Mouse (Mus musculus): ENCODE data around the gene Prr7. TPM values are rescaled to one million over a fixed set of nuclear protein-coding genes. Genes with fewer than 3 reads are reported as not detected.

Prr7 gene
- polyA plus RNA-seq, 1 experiment from 2014 or later, result 5.6 TPM

GRCm38 (mm10) chr13:55446483-55447105 is 17.5 kb upstream of the Prr7 start:
- Histone ChIP-seq H3K9me3 (replicated peaks; ENCODE audit: control insufficient read depth, low read length, poor library complexity, severe bottlenecking) (no peaks in the 10 kb centered on the region), H3K4me3 (ENCODE audit: low read depth, low read length) (no peak overlapping the region), H3K4me2 (ENCODE audit: low read length) (peak overlapping the region; percentile 90), H3K27me3 (ENCODE audit: control insufficient read depth, insufficient read depth, low read depth, low read length) (no peaks in the 10 kb centered on the region), H3K9ac (ENCODE audit: low read depth, low read length) (peak overlapping the region; percentile 93; the same call in 1 of the 2 replicates), H3K36me3 (ENCODE audit: control insufficient read depth, insufficient read depth, low read length) (peaks cover 9% of the 10 kb centered on the region), H3K27ac (ENCODE audit: low read length) (no peak overlapping the region; the same call in 1 of the 2 replicates), H3K4me1 (ENCODE audit: control insufficient read depth, insufficient read depth, low read length) (peaks cover 23% of the 10 kb centered on the region)
- 85% methylated on average over 6 of the region's 6 CpGs for WGBS
- ATAC-seq, result no peak

GRCm38 (mm10) chr13:55447543-55447943 is 16.5 kb upstream of the Prr7 start:
- no peak overlapping the region for H3K9ac ChIP-seq (ENCODE audit: low read depth, low read length)
- H3K36me3 ChIP-seq (ENCODE audit: control insufficient read depth, insufficient read depth, low read length), result peaks cover 18% of the 10 kb centered on the region
- H3K9me3 ChIP-seq (replicated peaks; ENCODE audit: control insufficient read depth, low read length, poor library complexity, severe bottlenecking), result no peaks in the 10 kb centered on the region
- peaks cover 23% of the 10 kb centered on the region for H3K4me1 ChIP-seq (ENCODE audit: control insufficient read depth, insufficient read depth, low read length)
- ATAC-seq, result no peak
- H3K4me2 ChIP-seq (ENCODE audit: low read length), result no peak overlapping the region
- H3K27ac ChIP-seq (ENCODE audit: low read length), result no peak overlapping the region
- WGBS, result 61% methylated on average over 3 of the region's 3 CpGs
- no peak overlapping the region for H3K4me3 ChIP-seq (ENCODE audit: low read depth, low read length)
- H3K27me3 ChIP-seq (ENCODE audit: control insufficient read depth, insufficient read depth, low read depth, low read length), result no peaks in the 10 kb centered on the region

- peaks cover 23% of the 10 kb centered on the region for H3K36me3 ChIP-seq (ENCODE audit: control insufficient read depth, insufficient read depth, low read length)
Observed at GRCm38 (mm10) chr13:55448131-55448530, 15.9 kb upstream of the Prr7 start.

GRCm38 (mm10) chr13:55449205-55449604 is 14.9 kb upstream of the Prr7 start:
- no peak overlapping the region for H3K4me3 ChIP-seq (ENCODE audit: low read depth, low read length)
- no peaks in the 10 kb centered on the region for H3K27me3 ChIP-seq (ENCODE audit: control insufficient read depth, insufficient read depth, low read depth, low read length)
- no peak overlapping the region for H3K4me2 ChIP-seq (ENCODE audit: low read length)

More at GRCm38 (mm10) chr13:55448131-55448530, 15.9 kb upstream of the Prr7 start:
- no peak overlapping the region for H3K27ac ChIP-seq (ENCODE audit: low read length)
- H3K4me2 ChIP-seq (ENCODE audit: low read length), result no peak overlapping the region
- H3K9ac ChIP-seq (ENCODE audit: low read depth, low read length), result no peak overlapping the region
- ATAC-seq, result no peak
- H3K27me3 ChIP-seq (ENCODE audit: control insufficient read depth, insufficient read depth, low read depth, low read length), result no peaks in the 10 kb centered on the region
- peaks cover 23% of the 10 kb centered on the region for H3K4me1 ChIP-seq (ENCODE audit: control insufficient read depth, insufficient read depth, low read length)
- WGBS, result 91% methylated on average over 5 of the region's 5 CpGs
- H3K4me3 ChIP-seq (ENCODE audit: low read depth, low read length), result no peak overlapping the region
- H3K9me3 ChIP-seq (replicated peaks; ENCODE audit: control insufficient read depth, low read length, poor library complexity, severe bottlenecking), result no peaks in the 10 kb centered on the region

GRCm38 (mm10) chr13:55449679-55450441 is 14.2 kb upstream of the Prr7 start:
- H3K9ac ChIP-seq (ENCODE audit: low read depth, low read length), result no peak overlapping the region
- H3K27me3 ChIP-seq (ENCODE audit: control insufficient read depth, insufficient read depth, low read depth, low read length), result no peaks in the 10 kb centered on the region
- H3K4me2 ChIP-seq (ENCODE audit: low read length), result no peak overlapping the region
- peaks cover 26% of the 10 kb centered on the region for H3K36me3 ChIP-seq (ENCODE audit: control insufficient read depth, insufficient read depth, low read length)
- peaks cover 19% of the 10 kb centered on the region for H3K4me1 ChIP-seq (ENCODE audit: control insufficient read depth, insufficient read depth, low read length)
- ATAC-seq, result no peak
- H3K4me3 ChIP-seq (ENCODE audit: low read depth, low read length), result no peak overlapping the region
- H3K27ac ChIP-seq (ENCODE audit: low read length), result no peak overlapping the region
- no peaks in the 10 kb centered on the region for H3K9me3 ChIP-seq (replicated peaks; ENCODE audit: control insufficient read depth, low read length, poor library complexity, severe bottlenecking)
- WGBS, result 90% methylated on average over 17 of the region's 17 CpGs

More at GRCm38 (mm10) chr13:55449205-55449604, 14.9 kb upstream of the Prr7 start:
- ATAC-seq, result no peak
- WGBS, result 96% methylated on average over 9 of the region's 9 CpGs
- H3K36me3 ChIP-seq (ENCODE audit: control insufficient read depth, insufficient read depth, low read length), result peaks cover 26% of the 10 kb centered on the region
- no peak overlapping the region for H3K9ac ChIP-seq (ENCODE audit: low read depth, low read length)
- peaks cover 19% of the 10 kb centered on the region for H3K4me1 ChIP-seq (ENCODE audit: control insufficient read depth, insufficient read depth, low read length)
- no peak overlapping the region for H3K27ac ChIP-seq (ENCODE audit: low read length)
- H3K9me3 ChIP-seq (replicated peaks; ENCODE audit: control insufficient read depth, low read length, poor library complexity, severe bottlenecking), result no peaks in the 10 kb centered on the region

- H3K9ac ChIP-seq (ENCODE audit: low read depth, low read length), result no peak overlapping the region
- no peak overlapping the region for H3K27ac ChIP-seq (ENCODE audit: low read length)
- peaks cover 19% of the 10 kb centered on the region for H3K4me1 ChIP-seq (ENCODE audit: control insufficient read depth, insufficient read depth, low read length)
- ATAC-seq, result no peak
- H3K4me2 ChIP-seq (ENCODE audit: low read length), result no peak overlapping the region
- peaks cover 26% of the 10 kb centered on the region for H3K36me3 ChIP-seq (ENCODE audit: control insufficient read depth, insufficient read depth, low read length)
- no peaks in the 10 kb centered on the region for H3K27me3 ChIP-seq (ENCODE audit: control insufficient read depth, insufficient read depth, low read depth, low read length)
- WGBS, result 94% methylated on average over 11 of the region's 11 CpGs
- no peak overlapping the region for H3K4me3 ChIP-seq (ENCODE audit: low read depth, low read length)
- H3K9me3 ChIP-seq (replicated peaks; ENCODE audit: control insufficient read depth, low read length, poor library complexity, severe bottlenecking), result no peaks in the 10 kb centered on the region
Observed at GRCm38 (mm10) chr13:55450511-55450980, 13.5 kb upstream of the Prr7 start.

GRCm38 (mm10) chr13:55451296-55451695 is 12.8 kb upstream of the Prr7 start:
- Histone ChIP-seq H3K4me2 (ENCODE audit: low read length) (no peak overlapping the region), H3K4me1 (ENCODE audit: control insufficient read depth, insufficient read depth, low read length) (peaks cover 13% of the 10 kb centered on the region), H3K9ac (ENCODE audit: low read depth, low read length) (no peak overlapping the region), H3K36me3 (ENCODE audit: control insufficient read depth, insufficient read depth, low read length) (peaks cover 26% of the 10 kb centered on the region), H3K9me3 (replicated peaks; ENCODE audit: control insufficient read depth, low read length, poor library complexity, severe bottlenecking) (no peaks in the 10 kb centered on the region), H3K27me3 (ENCODE audit: control insufficient read depth, insufficient read depth, low read depth, low read length) (no peaks in the 10 kb centered on the region), H3K4me3 (ENCODE audit: low read depth, low read length) (no peak overlapping the region), H3K27ac (ENCODE audit: low read length) (no peak overlapping the region)
- WGBS, result 92% methylated on average over 10 of the region's 10 CpGs
- no peak for ATAC-seq

GRCm38 (mm10) chr13:55451785-55452549 is 12.1 kb upstream of the Prr7 start:
- peaks cover 26% of the 10 kb centered on the region for H3K36me3 ChIP-seq (ENCODE audit: control insufficient read depth, insufficient read depth, low read length)
- ATAC-seq, result no peak
- 96% methylated on average over 16 of the region's 16 CpGs for WGBS
- H3K9me3 ChIP-seq (replicated peaks; ENCODE audit: control insufficient read depth, low read length, poor library complexity, severe bottlenecking), result no peaks in the 10 kb centered on the region
- no peak overlapping the region for H3K4me2 ChIP-seq (ENCODE audit: low read length)
- H3K9ac ChIP-seq (ENCODE audit: low read depth, low read length), result no peak overlapping the region
- H3K27me3 ChIP-seq (ENCODE audit: control insufficient read depth, insufficient read depth, low read depth, low read length), result no peaks in the 10 kb centered on the region
- H3K4me1 ChIP-seq (ENCODE audit: control insufficient read depth, insufficient read depth, low read length), result peaks cover 7% of the 10 kb centered on the region
- no peak overlapping the region for H3K27ac ChIP-seq (ENCODE audit: low read length)
- no peak overlapping the region for H3K4me3 ChIP-seq (ENCODE audit: low read depth, low read length)

All from midbrain, embryonic 16.5 days (tissue).